Mouse (Mus musculus) E14TG2a.4 (cell line): ENCODE data around the gene Frmd4b.
"Not testable (repeated sequence)": the region's sequence is repeated elsewhere in the genome, so short reads cannot be mapped to it uniquely, and the experiment has no call there.

Source experiments
- CTCF ChIP-seq: conservative IDR thresholded peaks from 2 replicates; pipeline ENCODE4 v1.5.1; 2014; ENCODE audit warnings: low read length
- NANOG ChIP-seq: IDR thresholded peaks from 2 replicates; pipeline ENCODE4 v1.6.1; 2014; ENCODE audit warnings: borderline replicate concordance, low read length, mixed read lengths
- POU5F1 ChIP-seq: IDR thresholded peaks from 2 replicates; pipeline ENCODE4 v1.6.1; 2014; ENCODE audit warnings: low read length, borderline replicate concordance

GRCm38 (mm10) chr6:97415578-97415977 lies 201.8 kb downstream of the Frmd4b start:
- TF ChIP-seq CTCF, POU5F1, NANOG: not testable (repeated sequence)
